Mouse (Mus musculus) neural tube, embryonic 11.5 days (tissue): ENCODE measurements around the gene Msh6. TPM values are rescaled to one million over a fixed set of nuclear protein-coding genes. Genes with fewer than 3 reads are reported as not detected.
"Not testable (repeated sequence)": the region's sequence is repeated elsewhere in the genome, so short reads cannot be mapped to it uniquely, and the experiment has no call there.

Experiments
- ATAC-seq: fragments of 200-750 bp; cut with Nextera tagmentation; 2 replicates; pipeline ENCODE4 v1.8.0; 2017; ENCODE audit warnings: moderate number of reproducible peaks, mild to moderate bottlenecking, moderate TSS enrichment, moderate library complexity; ENCODE audit not compliant: insufficient read depth, low FRiP score, low TSS enrichment
- DNase-seq: peaks from one replicate; pipeline ENCODE4 v3.0.0-alpha.2; 2015; ENCODE audit warnings: low spot score
- H3K27ac ChIP-seq: fragments of 300-500 bp; sonication (generic); 2 replicates; pipeline ENCODE4 v1.5.1; 2014; ENCODE audit warnings: low read depth, mild to moderate bottlenecking, low read length
- H3K27me3 ChIP-seq: fragments of 300-500 bp; sonication (generic); 2 replicates; pipeline ENCODE4 v1.6.1; 2014; ENCODE audit warnings: mild to moderate bottlenecking, low read length, mixed read lengths; ENCODE audit not compliant: control insufficient read depth, insufficient read depth
- H3K36me3 ChIP-seq: fragments of 300-500 bp; sonication (generic); 2 replicates; pipeline ENCODE4 v1.6.1; 2014; ENCODE audit warnings: mild to moderate bottlenecking, low read length, moderate library complexity, mixed read lengths; ENCODE audit not compliant: control insufficient read depth, insufficient read depth
- H3K4me1 ChIP-seq: fragments of 300-500 bp; sonication (generic); 2 replicates; pipeline ENCODE4 v1.6.1; 2014; ENCODE audit warnings: low read length, mixed read lengths; ENCODE audit not compliant: control insufficient read depth, insufficient read depth
- H3K4me2 ChIP-seq: fragments of 300-500 bp; sonication (generic); 2 replicates; pipeline ENCODE4 v1.6.1; 2014; ENCODE audit warnings: low read depth, mild to moderate bottlenecking, moderate library complexity
- H3K4me3 ChIP-seq: fragments of 300-500 bp; sonication (generic); 2 replicates; pipeline ENCODE4 v1.5.1; 2014; ENCODE audit warnings: low read depth, low read length
- H3K9ac ChIP-seq: fragments of 300-500 bp; sonication (generic); 2 replicates; pipeline ENCODE4 v1.6.1; 2014; ENCODE audit warnings: mild to moderate bottlenecking, low read length
- H3K9me3 ChIP-seq: fragments of 300-500 bp; sonication (generic); 2 replicates; pipeline ENCODE4 v1.6.1; 2016; ENCODE audit warnings: low read length; ENCODE audit not compliant: control insufficient read depth
- WGBS: fragments of 180-500 bp; shearing (Covaris S2); extraction: QIAGEN DNeasy Blood & Tissue Kit; methylation state at CpG from one replicate; pipeline ENCODE4 v1.1.7; 2014; 5-methylcytosine and 5-hydroxymethylcytosine counted together
- polyA plus RNA-seq: library from polyadenylated mRNA; unstranded; fragments of >200 nt; fragmentation: Nextera tagmentation; extraction: Ambion mirVana; gene quantifications from 2 replicates; pipeline ENCODE4 v1.2.1, GENCODE M21; 2014

The Msh6 gene
- 80.8 and 84.5 TPM in 2 replicates for polyA plus RNA-seq

GRCm38 (mm10) chr17:87974629-87975228 is at the start of gene Msh6:
Gene Msh6, plus strand, starts transcription at chr17:87975062.
- under 1% methylated on average over 53 of the region's 63 CpGs for WGBS
- Histone ChIP-seq H3K36me3 (no peaks in the 10 kb centered on the region), H3K4me2 (peak within 1 kb of the TSS; percentile 74), H3K9ac (peak within 1 kb of the TSS; percentile 92), H3K9me3 (no peaks in the 10 kb centered on the region), H3K4me1 (peaks cover 8% of the 10 kb centered on the region; the same call in 1 of the 2 replicates), H3K27me3 (no peaks in the 10 kb centered on the region), H3K4me3 (peak within 1 kb of the TSS; percentile 97), H3K27ac (peak within 1 kb of the TSS; percentile 64)
- ATAC-seq (peak; percentile 98), DNase-seq (peak; percentile 99)

- Histone ChIP-seq H3K4me3 (no peak overlapping the region), H3K9ac (no peak overlapping the region), H3K4me2 (no peak overlapping the region), H3K9me3 (no peaks in the 10 kb centered on the region), H3K36me3 (no peaks in the 10 kb centered on the region), H3K27ac (no peak overlapping the region), H3K27me3 (no peaks in the 10 kb centered on the region), H3K4me1 (no peaks in the 10 kb centered on the region)
- DNase-seq (no peak), ATAC-seq (no peak)
- 83% methylated on average over 10 of the region's 10 CpGs for WGBS
Measured at GRCm38 (mm10) chr17:87934326-87934725, 40.5 kb upstream of the Msh6 start.

GRCm38 (mm10) chr17:87934736-87935135 is 40.1 kb upstream of the Msh6 start:
- Histone ChIP-seq H3K4me2 (no peak overlapping the region), H3K9ac (no peak overlapping the region), H3K9me3 (no peaks in the 10 kb centered on the region), H3K4me1 (no peaks in the 10 kb centered on the region), H3K27ac (no peak overlapping the region), H3K36me3 (no peaks in the 10 kb centered on the region), H3K27me3 (no peaks in the 10 kb centered on the region), H3K4me3 (no peak overlapping the region)
- DNase-seq: no peak
- WGBS: 85% methylated on average over 8 of the region's 8 CpGs
- ATAC-seq: no peak

GRCm38 (mm10) chr17:87936156-87936555 is 38.7 kb upstream of the Msh6 start:
- no peaks in the 10 kb centered on the region for H3K4me1 ChIP-seq
- H3K4me2 ChIP-seq: no peak overlapping the region
- 88% methylated on average over 4 of the region's 4 CpGs for WGBS
- no peaks in the 10 kb centered on the region for H3K36me3 ChIP-seq
- H3K27ac ChIP-seq: no peak overlapping the region
- no peak for ATAC-seq
- H3K4me3 ChIP-seq: no peak overlapping the region
- H3K27me3 ChIP-seq: no peaks in the 10 kb centered on the region
- no peak overlapping the region for H3K9ac ChIP-seq
- no peaks in the 10 kb centered on the region for H3K9me3 ChIP-seq
- DNase-seq: no peak

- DNase-seq (peak; percentile 77), ATAC-seq (no peak; the same call in 1 of the 2 replicates)
- H3K27ac ChIP-seq: no peak overlapping the region
- H3K36me3 ChIP-seq: no peaks in the 10 kb centered on the region
- H3K4me1 ChIP-seq: no peaks in the 10 kb centered on the region
- no peak overlapping the region for H3K9ac ChIP-seq
- H3K4me2 ChIP-seq: no peak overlapping the region
- H3K4me3 ChIP-seq: no peak overlapping the region
- no peaks in the 10 kb centered on the region for H3K9me3 ChIP-seq
- 46% methylated on average over 16 of the region's 16 CpGs for WGBS
- no peaks in the 10 kb centered on the region for H3K27me3 ChIP-seq
Measured at GRCm38 (mm10) chr17:87948965-87949584, 25.8 kb upstream of the Msh6 start.

GRCm38 (mm10) chr17:87954618-87955124 is 20.2 kb upstream of the Msh6 start:
- WGBS: 93% methylated on average over 13 of the region's 13 CpGs
- not testable (repeated sequence) for H3K4me1 ChIP-seq, DNase-seq, H3K4me2 ChIP-seq, H3K4me3 ChIP-seq, ATAC-seq, H3K27me3 ChIP-seq, H3K9me3 ChIP-seq, H3K36me3 ChIP-seq, H3K9ac ChIP-seq, H3K27ac ChIP-seq

GRCm38 (mm10) chr17:87957096-87957840 is 17.6 kb upstream of the Msh6 start:
- DNase-seq: no peak
- Histone ChIP-seq H3K36me3 (no peaks in the 10 kb centered on the region), H3K4me2 (no peak overlapping the region), H3K4me1 (no peaks in the 10 kb centered on the region), H3K27me3 (no peaks in the 10 kb centered on the region), H3K27ac (no peak overlapping the region), H3K9ac (no peak overlapping the region), H3K4me3 (no peak overlapping the region), H3K9me3 (no peaks in the 10 kb centered on the region)
- 75% methylated on average over 12 of the region's 12 CpGs for WGBS
- ATAC-seq: no peak

GRCm38 (mm10) chr17:87958283-87958682 is 16.6 kb upstream of the Msh6 start:
- Histone ChIP-seq H3K9ac (no peak overlapping the region), H3K27ac (no peak overlapping the region), H3K4me3 (no peak overlapping the region), H3K9me3 (no peaks in the 10 kb centered on the region), H3K27me3 (no peaks in the 10 kb centered on the region), H3K36me3 (no peaks in the 10 kb centered on the region), H3K4me1 (no peaks in the 10 kb centered on the region), H3K4me2 (no peak overlapping the region)
- no peak for ATAC-seq
- peak; percentile 35 for DNase-seq
- 53% methylated on average over 8 of the region's 8 CpGs for WGBS
